20 mouse cellular contexts compared by ENCODE assay signal in the genomic region with DNA sequence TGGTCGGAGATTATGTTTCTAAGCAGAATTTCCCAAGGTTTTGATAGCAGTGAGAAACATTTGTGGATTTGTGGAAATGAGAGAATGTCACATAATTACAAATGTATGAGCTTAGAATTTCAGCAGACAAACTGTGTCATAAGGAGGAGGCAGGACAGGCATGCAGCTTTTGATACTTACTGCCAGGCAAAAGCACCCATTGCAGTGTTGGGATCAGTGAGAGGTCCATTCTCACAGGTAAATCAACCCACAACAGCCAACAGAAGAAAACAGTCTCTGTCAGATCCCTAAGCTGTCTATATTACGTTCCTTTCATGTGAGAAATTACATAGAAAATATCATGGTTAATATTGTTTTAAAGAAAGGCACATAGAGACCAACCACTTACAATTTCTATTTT. TPM values are rescaled to one million over a fixed set of nuclear protein-coding genes. Genes with fewer than 3 reads are reported as not detected.
"Had no signal": no experiment of that assay in that cellular context is flagged by ENCODE, and none has a peak within 500 bp of the region (broad histone marks: within the 10 kb centered on the region; RNA-seq: fewer than 3 reads in every experiment).

No protein-coding gene starts in this region.

- H3K27ac ChIP-seq: kidney, postnatal 0 days; limb, embryonic 10.5 days; limb, embryonic 13.5 days; liver, embryonic 12.5 days; liver, embryonic 15.5 days; lung, embryonic 15.5 days; stomach, postnatal 0 days had no signal

- ATAC-seq: liver, embryonic 12.5 days had no signal

- H3K27me3 ChIP-seq: limb, embryonic 13.5 days; liver, embryonic 12.5 days; liver, embryonic 15.5 days; lung, embryonic 15.5 days had no signal

- H3K9ac ChIP-seq: limb, embryonic 13.5 days; liver, embryonic 12.5 days; liver, embryonic 15.5 days; lung, embryonic 15.5 days had no signal

- H3K4me2 ChIP-seq: limb, embryonic 13.5 days; liver, embryonic 12.5 days; liver, embryonic 15.5 days; lung, embryonic 15.5 days; midbrain, embryonic 11.5 days had no signal

- H3K4me3 ChIP-seq: limb, embryonic 10.5 days; limb, embryonic 13.5 days; liver, embryonic 12.5 days; liver, embryonic 15.5 days; lung, embryonic 15.5 days had no signal

- H3K4me1 ChIP-seq: limb, embryonic 10.5 days; limb, embryonic 13.5 days; lung, embryonic 15.5 days had no signal

- H3K9me3 ChIP-seq: limb, embryonic 10.5 days; limb, embryonic 13.5 days; liver, embryonic 12.5 days; liver, embryonic 15.5 days; lung, embryonic 15.5 days had no signal

- H3K36me3 ChIP-seq: limb, embryonic 10.5 days; limb, embryonic 13.5 days; liver, embryonic 12.5 days; liver, embryonic 15.5 days; lung, embryonic 15.5 days had no signal

- DNase-seq: kidney, postnatal 25 days; liver; lung, adult 18-20 months; lung, postnatal 10 days; lung, postnatal 36 days; midbrain, embryonic 14.5 days; right cerebral cortex, postnatal 4 days; thymus, adult 2 months; thymus, postnatal 14 days; thymus, postnatal 4 days had no signal

RNA-seq across cellular contexts. Expression of gene Csrnp3, which starts 19.3 kb away (rescaled TPM):
- total RNA-seq: megakaryocyte progenitor cell, adult 5-6 weeks; megakaryocyte-erythroid progenitor cell, adult 5-6 weeks had no signal
